Mouse (Mus musculus): Measurements from ENCODE around the gene Dedd2. TPM values are rescaled to one million over a fixed set of nuclear protein-coding genes. Genes with fewer than 3 reads are reported as not detected.

The Dedd2 gene
- polyA plus RNA-seq, 1 experiment from 2014 or later = 7.3 TPM

Other genes starting within 250 kb of the Dedd2 start
- 122 and 129 TPM in 2 replicates for gene Rabac1, start 247.9 kb downstream of the Dedd2 start, polyA plus RNA-seq (2014; fragmentation: Nextera tagmentation; extraction: Ambion mirVana)
- gene Atp1a3, start 214.7 kb downstream of the Dedd2 start, polyA plus RNA-seq (2014; fragmentation: Nextera tagmentation; extraction: Ambion mirVana) = 40.1 and 48.8 TPM in 2 replicates
- gene Grik5, start 148.3 kb downstream of the Dedd2 start, polyA plus RNA-seq (2014; fragmentation: Nextera tagmentation; extraction: Ambion mirVana) = 8.9 and 14.4 TPM in 2 replicates
- 17.9 and 19.9 TPM in 2 replicates for gene Zfp574, start 148.0 kb downstream of the Dedd2 start, polyA plus RNA-seq (2014; fragmentation: Nextera tagmentation; extraction: Ambion mirVana)
- gene Pou2f2, start 40.9 kb downstream of the Dedd2 start, polyA plus RNA-seq (2014; fragmentation: Nextera tagmentation; extraction: Ambion mirVana) = 40.1 and 51.9 TPM in 2 replicates
- gene Zfp526, start 810 bp upstream of the Dedd2 start, polyA plus RNA-seq (2014; fragmentation: Nextera tagmentation; extraction: Ambion mirVana) = 2.9 and 3.9 TPM in 2 replicates
- 14.1 and 16.1 TPM in 2 replicates for gene Gsk3a, start 17.2 kb upstream of the Dedd2 start, polyA plus RNA-seq (2014; fragmentation: Nextera tagmentation; extraction: Ambion mirVana)
- gene Erf, start 30.1 kb upstream of the Dedd2 start, polyA plus RNA-seq (2014; fragmentation: Nextera tagmentation; extraction: Ambion mirVana) = 12.8 and 14.2 TPM in 2 replicates
- gene Cic, start 47.1 kb upstream of the Dedd2 start, polyA plus RNA-seq (2014; fragmentation: Nextera tagmentation; extraction: Ambion mirVana) = 25.4 and 39.0 TPM in 2 replicates
- 335 and 344 TPM in 2 replicates for gene Pafah1b3, start 77.4 kb upstream of the Dedd2 start, polyA plus RNA-seq (2014; fragmentation: Nextera tagmentation; extraction: Ambion mirVana)
- gene Prr19, start 80.8 kb upstream of the Dedd2 start, polyA plus RNA-seq (2014; fragmentation: Nextera tagmentation; extraction: Ambion mirVana) = 0.86 and 1.3 TPM in 2 replicates
- gene Tmem145, start 85.5 kb upstream of the Dedd2 start, polyA plus RNA-seq (2014; fragmentation: Nextera tagmentation; extraction: Ambion mirVana) = 9.9 and 10.6 TPM in 2 replicates
- gene Megf8, start 96.5 kb upstream of the Dedd2 start, polyA plus RNA-seq (2014; fragmentation: Nextera tagmentation; extraction: Ambion mirVana) = 10.9 and 11.3 TPM in 2 replicates
- gene Cnfn, start 149.1 kb upstream of the Dedd2 start, polyA plus RNA-seq (2014; fragmentation: Nextera tagmentation; extraction: Ambion mirVana) = not detected in 2 replicates
- gene Lipe, start 178.1 kb upstream of the Dedd2 start, polyA plus RNA-seq (2014; fragmentation: Nextera tagmentation; extraction: Ambion mirVana) = 2.6 and 3.3 TPM in 2 replicates
- 0.28 TPM in 1 of 2 replicates, not detected in the other for gene Cxcl17, start 192.3 kb upstream of the Dedd2 start, polyA plus RNA-seq (2014; fragmentation: Nextera tagmentation; extraction: Ambion mirVana)

Data from hindbrain, embryonic 11.5 days (tissue).